Mouse (Mus musculus): ENCODE measurements around the gene Amz1.

The Amz1 gene

DNA sequence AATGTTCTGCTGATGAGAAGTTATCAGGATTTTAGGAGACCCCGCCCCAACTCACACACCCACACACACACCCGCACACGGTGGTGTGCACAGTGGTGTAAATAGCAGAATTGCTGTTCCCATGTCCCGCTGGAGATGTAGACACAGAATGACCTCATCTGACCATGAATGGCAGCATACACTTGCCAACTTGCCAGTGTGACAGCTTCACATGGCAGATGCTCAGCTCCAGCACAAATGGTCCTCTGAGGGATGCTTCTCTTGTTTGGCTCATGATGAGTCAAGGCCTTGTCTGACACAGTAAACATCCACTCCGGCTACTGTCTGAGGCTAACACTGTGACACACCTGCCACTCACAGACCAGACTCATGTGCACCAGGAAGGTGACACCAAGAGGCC lies 44.4 kb downstream of the Amz1 start:
- no peak for DNase-seq

DNA sequence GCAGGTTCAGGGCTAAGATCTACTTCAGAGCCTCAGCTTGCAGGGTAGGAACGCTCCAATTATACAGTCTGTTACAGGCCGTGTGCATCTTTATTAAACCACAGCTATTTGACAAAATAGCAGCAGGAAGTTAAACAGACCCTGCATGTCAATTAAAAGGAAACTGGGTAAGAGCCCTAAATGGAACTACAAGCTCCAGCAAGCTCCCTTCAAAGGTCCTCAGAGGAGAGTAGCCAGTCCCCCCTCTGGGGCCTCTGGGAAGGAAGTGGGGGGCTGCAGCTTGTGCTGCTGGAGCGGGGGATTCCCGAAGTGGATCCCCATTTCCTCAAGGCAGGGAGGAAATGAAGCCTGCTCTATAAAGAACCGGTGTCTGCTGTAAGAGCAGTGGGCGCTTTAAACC lies 47.7 kb downstream of the Amz1 start:
- peak in 1 of 2 experiments; percentile 25 for DNase-seq

DNA sequence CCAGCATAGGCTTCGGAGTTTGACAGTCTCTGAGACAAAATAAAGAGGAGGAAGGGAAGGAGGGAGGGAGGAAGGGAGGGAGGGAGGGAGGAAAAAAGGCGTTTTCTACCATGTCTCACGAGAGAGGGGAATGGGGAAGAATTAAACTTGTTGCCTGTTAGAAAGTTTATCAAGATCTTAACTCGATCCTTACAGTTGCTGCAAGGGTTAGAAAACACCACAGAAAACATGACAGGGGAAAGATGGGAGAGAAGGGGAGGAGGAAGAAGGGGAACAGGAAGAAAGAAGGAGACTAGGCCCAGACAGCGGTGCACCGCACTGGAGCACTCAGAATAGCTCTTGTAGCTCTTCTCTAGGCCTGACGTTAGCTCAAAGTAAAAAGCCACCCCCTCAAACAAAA lies 48.2 kb downstream of the Amz1 start:
- DNase-seq, result no peak

DNA sequence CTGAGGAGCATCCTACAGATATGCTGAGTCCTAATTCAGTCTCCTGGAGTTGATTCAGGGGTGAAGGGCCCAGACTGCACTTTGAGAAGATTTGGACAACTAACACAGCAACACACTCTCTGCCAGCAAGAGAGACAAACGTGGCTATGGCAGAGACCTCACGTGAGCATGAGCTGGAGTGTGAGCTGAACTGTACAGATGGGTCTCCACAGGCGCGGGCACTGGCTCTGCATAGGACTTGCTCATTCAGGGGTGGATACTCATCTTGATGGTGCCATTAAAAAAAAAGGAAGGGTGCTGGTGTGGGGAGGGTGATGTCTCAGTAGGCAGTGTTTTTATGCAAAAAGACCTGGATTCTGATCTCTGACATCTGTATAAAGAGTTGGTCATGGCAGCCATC lies 51.2 kb downstream of the Amz1 start:
- no peak for DNase-seq

DNA sequence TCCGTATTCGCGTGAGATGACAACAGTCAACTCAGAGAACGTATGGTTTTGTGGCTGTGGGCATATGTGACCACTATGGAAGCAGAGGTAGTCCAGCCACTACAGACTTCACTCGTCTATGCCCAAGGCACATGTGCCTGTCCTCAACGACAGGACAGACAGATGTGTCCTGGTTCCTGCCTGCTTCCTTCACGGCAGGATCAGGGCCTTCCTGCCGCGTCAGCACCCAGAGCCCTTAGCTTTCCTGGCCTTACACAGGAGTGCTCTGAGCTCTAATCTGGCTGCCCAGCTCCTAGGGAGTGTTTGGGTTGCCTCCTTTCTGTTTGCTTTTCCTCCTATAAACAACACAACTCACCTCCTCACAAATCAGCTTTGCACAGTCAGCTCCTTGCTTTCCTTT lies 53.0 kb downstream of the Amz1 start:
- no peak for DNase-seq

DNA sequence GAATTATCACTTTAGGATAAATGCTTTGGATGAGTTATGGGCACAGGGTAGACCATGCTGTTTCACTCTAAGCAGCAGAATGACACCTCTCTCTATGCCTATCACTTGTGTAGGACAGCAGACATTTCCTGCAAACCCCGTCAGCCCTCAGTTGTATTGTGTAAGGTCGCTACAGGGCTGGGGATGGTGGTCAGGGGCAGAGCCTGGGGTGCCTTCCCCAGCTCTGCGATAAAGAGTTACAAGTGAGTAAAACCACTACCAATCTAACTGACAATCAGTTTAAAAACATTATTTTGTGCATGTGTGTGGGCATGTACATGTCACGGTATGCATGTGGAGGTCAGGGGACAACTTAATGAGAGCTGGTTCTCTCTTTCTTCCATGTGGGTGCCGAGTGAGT lies 57.2 kb downstream of the Amz1 start:
- no peak for DNase-seq

DNA sequence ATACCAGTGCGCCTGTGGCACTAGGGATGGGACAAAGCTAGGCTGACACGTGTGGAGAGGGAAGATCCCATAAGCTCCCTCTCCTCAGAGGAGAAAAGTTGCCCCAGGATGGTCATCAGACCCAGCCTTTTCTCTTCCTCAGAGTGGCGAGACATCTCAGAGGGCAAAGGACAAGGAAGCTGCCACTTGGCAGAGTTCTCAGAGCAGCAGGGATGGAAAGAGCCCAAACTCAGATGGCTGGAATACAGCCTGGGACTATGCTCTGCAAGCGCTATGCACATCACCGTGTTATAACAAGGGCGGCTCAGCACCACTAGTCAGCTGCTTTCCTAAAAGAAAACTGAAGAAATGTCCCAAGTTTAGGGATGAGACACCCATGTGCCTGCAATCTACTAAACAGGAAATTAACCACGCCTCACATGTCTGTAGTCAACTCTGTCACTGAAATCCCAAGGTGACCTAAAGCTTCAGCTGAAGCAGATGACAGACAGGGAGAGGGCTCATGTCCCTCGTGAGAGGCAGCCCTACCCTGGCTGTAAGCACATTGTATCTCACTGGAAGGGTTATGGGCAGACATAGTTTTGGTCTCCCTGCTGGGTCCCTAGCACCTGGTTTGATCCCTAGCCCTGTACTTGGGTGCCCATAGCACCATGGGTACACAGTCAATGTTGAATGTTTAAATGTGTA lies 58.1 kb downstream of the Amz1 start:
- DNase-seq, result no peak

DNA sequence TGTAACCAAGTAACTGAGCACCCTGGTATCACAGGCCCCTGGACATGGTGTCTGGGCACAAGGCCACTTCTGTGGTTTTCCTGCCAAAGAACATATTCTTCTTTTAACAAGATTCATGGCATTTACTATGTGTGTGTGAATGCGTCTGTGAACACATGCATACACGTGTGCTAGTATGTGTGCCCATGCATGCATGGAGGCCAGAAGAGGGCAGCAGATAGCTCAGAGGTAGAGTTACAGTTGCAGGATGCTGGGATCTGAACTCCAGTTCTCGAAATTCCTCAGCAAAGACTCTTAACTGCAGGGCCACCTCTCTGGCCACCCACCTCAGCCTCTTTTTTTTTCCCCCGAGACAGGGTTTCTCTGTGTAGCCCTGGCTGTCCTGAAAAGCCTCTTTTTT lies 59.6 kb downstream of the Amz1 start:
- DNase-seq, result no peak

DNA sequence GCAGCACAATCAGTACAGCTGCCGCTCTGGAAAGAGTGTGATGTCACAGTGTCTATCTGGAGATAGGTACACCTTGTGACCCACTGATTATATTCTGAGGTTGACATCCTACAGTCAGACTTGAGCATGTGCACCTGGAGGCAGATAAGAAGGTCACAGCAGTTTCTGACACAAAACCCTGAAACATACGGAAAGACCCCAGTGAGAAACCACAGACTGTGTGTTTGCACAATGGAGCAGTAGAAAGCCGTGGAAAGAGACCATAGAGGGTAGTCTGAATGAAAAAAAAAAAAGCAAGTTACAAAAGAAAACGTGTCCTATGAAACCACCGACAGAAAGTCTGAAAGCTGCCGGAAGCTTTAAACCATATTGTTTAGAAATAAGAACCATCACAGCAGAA lies 60.4 kb downstream of the Amz1 start:
- DNase-seq, result no peak

DNA sequence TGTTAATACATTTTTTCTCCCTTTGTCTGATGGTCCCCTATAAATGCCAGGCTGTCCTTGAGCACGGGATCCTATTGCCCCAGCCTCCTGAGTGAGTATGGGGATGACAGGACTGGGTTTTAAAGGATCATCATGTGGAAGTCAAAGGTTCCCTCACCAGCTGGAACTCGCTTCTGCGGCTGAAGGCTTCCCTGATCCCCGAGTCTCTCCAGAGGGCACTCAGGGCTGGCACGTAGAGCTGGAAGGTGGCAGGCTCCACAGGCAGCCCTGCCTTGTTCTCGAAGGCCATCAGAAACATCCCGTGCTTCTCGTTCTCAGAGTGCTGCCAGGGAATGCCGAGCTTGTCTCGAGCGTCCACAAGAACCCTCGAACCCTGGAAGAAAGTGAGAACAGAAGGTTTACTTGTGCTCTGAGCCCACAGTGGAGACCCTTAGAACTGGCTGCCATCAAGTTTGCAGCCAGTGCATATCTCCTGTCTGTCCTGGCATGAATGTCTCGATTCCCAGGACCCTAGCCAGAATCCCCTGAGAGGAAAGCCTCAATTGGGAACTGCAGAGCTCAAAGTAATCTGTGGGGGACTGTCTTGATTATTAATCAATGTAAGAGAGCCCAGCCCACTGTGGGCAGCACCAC lies 61.4 kb downstream of the Amz1 start:
- DNase-seq, result no peak

DNA sequence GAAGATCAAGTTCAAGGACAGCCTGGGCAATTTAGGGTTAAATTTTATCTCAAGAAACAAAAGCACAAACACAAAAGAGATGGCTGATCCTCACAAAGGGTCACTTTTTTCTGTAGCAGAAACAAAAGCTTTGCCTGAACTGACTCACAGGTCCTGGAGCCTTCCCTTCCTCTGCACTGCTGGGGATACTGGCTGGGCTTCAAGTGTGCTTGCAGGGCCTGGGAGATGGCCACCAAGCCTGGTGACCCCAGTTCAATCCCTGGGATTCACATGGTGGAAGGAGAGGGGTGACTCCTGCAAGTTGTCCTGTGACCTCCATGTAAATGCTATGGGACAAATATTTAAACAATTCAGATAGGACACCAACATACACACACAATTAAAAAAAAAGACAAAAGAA lies 65.6 kb downstream of the Amz1 start:
- DNase-seq, result no peak

DNA sequence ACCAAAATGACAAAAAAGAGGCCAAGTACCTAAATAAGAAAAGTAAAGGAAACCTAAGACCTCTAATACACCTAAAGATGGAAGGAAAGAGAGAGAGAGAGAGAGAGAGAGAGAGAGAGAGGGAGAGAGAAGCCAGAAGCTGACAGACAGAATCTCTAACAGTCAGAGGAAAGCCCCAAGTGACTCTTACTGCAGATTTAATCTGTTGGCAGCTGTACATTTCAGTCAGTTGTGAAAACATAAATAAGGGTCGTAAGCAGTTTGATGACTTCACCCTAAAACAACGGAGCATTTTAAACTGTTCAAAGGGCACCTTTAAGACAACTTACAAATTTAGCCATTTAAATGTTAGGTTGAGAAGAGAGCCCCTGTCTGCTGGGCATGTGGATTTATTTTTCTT lies 66.5 kb downstream of the Amz1 start:
- DNase-seq, result no peak

DNA sequence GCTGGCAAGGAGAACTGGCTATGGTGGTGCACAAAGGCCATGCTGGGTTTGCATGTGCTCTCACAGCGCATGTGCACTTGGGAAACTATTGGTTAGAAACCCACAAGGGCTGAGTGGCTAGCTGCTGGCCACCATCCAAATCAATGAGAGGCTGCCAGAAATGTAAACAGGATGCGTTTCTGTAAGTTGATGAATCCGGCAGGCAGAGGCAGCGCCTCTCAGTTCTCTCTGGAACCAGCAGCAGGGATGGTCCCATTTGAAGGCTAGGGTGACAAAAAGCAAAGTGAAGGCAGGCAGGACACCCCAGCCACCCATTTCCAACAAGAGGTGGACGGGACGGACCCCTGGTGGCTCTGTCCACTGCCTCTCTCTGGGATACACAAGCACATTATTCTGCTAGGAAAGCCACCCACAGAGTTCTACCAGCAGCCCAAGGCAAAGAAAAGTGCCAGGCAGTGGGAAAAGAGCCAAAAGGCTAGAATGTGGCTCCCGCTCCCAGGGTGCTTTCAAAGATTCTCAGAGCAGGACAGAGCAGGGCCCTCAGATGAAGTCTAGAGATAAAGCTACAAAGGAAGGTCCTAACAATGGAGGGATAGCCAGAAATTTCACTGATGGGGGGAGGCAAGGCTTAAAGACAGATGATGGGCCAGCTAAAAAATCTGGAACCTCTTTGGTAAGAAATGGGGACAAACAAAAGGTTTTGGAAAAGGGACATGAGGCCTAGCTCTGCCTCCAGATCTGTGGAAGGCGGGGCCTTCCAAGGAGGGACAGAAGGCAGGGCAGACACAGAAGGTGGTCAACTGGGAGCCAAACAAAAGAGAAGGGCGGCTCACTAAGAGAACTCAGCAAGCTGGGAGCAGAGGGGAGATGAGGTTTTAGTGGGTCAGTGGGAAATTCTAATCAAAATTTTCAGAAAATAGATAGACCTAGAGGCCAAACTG lies 67.3 kb downstream of the Amz1 start:
- DNase-seq, result no peak

DNA sequence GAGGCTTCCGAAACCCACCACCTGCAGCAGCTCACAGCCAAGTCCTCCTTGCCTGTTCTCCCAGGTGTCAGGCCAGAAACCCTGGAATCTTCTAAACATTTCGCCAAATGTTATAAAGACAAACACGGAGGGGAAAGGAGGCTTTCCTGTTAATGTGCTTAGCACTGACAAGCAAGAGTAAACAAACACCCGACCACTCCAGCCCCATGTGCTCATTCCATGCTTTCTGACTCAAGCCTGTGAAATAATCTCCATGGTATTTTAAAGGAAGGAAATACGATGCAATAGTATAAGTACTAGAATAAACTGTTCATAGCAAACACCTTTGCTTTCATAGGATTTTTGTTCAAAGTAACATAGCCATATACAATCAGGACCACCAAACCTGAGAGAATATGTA lies 68.3 kb downstream of the Amz1 start:
- no peak for DNase-seq

DNA sequence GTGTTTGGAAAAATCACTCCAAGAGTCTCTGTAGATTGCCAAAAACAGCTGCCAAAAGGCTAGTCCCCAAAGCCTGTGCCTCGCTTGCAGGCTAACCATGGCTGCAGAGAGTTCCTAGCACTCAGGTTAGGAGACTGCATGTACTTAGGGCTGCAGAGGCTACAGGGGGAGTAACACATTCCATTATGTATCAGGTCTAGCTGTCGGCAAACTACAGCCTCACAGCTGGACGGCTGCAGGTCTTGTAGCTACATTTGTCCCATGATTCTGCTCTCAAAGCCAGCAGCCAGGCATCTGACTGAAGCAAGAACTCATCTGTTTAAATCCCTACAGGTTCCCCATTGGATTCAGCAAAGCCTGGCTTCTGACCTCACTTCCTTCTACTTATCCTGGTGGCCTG lies 70.8 kb downstream of the Amz1 start:
- no peak for DNase-seq

DNA sequence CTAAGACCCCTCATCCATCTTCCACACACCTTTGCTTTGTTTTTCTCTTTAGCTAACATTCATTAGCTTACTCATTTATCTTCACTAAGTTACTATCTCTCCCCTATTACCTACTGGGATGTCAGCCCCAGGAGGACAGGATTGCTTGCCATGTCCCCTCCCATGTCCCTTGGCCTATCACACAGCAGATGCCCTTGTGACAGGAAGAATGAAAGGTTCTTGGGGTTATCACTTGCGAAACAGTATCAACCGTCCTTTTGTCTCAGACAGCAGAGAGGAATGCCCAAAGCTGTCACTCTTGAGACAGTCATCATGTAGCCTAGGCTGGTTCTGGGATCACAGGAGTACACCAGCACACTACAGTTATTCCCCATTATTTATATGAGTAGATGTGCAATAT lies 71.2 kb downstream of the Amz1 start:
- DNase-seq, result no peak

DNA sequence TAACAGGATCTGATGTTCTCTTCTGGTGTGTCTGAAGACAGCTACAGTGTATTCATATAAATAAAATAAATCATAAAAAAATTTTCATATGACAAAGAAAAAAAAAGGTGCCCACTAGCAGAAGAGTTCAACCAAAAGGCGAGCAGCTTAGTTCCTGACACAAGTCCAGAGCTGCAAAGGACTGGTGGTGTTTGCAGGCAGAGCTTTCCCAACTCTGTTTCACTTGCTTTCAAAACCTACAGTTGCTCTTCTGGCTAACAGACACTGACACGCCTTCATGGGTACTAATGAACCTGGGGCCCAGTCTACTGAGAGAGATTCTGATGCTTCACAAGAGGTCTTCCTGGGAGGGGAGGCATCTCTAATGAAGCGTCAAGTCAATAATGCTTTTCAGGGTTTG lies 72.1 kb downstream of the Amz1 start:
- no peak for DNase-seq

DNA sequence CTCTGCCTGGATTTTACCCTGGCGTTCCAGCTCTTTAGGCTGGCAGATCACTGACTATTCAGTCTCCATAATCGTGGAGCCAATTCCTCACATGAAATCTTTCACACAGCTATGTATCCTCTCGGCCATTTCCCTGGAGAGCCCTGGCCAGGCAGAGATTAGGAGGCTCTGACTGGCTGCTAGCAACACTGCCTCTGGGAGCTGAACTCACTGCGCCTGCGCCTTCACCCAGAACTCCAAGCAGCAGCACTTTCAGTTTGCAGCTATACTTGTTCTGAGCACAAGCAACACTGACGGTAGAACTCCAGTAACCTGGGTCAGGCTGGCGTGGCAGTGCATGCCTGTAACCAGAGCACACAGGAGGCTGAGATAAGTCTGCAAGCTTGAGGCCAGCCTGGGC lies 74.2 kb downstream of the Amz1 start:
- no peak for DNase-seq

DNA sequence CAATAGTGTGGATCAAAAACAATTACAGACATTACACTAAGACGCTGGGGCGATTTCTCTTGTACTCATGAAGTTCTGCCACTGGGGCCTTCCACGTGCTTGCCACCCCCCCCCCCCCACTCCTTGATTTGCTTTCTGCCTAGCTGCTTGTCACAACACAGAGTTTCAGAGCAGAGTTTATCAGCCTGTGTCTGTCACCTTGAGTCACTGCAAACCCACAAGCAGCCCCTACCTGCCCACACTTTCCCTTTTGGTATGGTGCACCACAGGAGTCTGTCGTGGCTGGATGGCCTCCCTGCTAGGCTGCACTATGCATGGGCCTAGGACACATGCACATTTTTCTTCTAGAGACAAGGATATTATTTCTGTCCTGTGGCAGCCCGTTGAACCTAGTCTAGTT lies 74.8 kb downstream of the Amz1 start:
- no peak for DNase-seq

DNA sequence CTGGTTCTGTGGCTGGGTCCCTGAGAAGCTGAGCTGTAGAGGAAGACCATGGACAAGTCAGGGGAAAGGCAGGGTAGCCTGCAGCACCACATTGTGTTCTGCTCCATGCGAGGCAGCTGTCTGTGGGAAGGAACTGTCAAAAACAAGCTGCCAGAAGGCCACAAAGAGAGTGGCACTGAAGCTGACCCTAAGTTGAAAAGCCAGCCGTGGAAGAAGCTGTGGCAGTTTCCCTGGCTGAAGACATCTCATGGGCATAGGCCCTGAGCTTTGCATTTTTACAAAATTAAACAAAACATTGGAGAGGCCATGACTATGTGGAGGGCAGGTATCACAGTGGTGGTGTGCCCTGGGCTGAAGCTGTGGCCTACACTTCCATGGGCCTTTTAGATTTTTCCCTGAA lies 75.3 kb downstream of the Amz1 start:
- DNase-seq, result no peak

DNA sequence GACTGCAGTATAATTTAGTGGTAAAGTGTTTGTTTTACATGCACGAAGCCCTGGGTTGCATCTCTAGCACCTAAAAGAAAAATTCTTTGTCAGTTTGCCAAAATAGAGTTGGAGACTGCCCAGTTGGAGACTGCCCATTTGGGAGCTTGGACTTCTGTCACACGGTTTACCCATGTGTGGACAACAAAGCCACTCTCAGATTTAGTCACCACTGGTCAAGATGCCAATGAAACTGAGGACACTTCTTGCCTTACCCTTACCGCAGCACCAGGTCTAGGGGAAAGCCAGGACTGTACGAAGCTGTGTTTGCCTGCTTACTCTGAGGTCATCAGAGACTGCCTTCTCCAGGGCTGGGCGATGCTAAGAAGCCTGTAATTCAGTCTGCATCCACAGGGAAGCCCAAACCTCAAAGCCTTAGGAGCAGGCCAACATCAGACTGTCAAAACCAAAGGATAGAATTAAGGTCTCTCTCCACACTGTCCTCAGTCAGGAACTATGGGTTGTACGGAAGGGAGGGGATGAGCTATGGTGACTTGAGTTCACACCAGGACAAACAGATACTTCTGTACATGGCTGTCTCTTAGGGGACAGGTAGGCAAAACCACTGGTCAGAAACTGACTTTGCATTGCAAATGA lies 76.5 kb downstream of the Amz1 start:
- no peak for DNase-seq

DNA sequence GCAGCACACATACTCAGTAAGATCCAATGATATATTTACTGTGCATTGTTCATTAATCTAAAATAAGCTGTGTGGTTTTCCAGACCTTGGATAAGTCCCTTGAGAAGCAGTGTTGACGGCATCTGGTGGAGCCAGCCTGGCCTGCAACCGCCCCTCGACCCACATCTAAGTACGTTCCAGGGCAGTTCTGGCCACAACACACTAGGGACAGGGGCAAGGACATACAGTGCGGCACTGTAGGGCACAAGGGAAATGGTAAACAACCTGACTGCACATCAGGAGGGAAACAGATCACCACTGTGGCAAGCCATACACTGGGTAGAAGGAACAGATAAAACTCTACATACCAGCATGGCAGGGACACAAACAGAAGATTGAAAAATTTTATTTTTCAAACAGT lies 77.9 kb downstream of the Amz1 start:
- no peak for DNase-seq

DNA sequence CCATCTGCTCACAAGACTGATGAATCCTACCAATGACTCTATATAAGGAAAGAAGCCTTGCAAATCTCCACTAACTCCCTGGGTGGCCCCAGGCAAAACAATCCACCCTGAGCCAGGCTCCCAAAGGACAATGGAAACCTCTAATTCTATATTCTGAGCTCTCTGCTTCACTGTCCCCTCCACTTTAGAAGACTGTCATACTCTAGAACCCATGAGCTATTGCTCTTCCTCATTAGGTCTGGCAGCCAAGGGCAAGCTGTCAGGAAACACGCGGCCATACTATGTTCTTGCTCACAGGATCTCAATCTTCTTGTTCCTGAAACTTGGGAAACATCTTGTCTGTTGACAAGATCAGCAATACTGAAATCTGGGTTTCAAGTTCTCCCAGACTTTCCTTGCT lies 82.3 kb downstream of the Amz1 start:
- DNase-seq, result no peak

DNA sequence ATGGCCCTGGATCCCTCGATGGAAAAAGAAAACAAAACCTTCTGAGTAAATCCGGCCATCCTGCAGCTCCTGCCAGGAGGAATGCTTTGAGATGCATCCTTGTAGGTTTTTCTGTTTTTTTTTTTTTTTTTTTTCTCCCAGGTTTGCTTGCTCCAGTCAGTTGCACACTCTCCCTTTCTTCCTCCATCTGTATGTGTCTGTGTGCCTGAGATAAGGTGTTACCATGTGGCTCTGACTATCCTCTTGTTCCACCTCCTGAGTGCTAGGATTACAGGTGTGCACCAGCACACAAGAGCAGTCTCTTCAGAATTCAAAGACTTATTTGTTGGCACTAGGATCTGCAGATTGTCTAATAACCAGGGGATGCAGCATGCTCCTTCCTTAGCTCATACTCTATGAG lies 83.0 kb downstream of the Amz1 start:
- DNase-seq, result no peak

Data from B cell, adult 2 months (primary cell).